Mouse (Mus musculus) forebrain, embryonic 13.5 days (tissue): ENCODE measurements at regions not wholly inside any gene's neighbourhood (a gene's known extent, or its start where the extent isn't known, plus 50 kb on each side); places are given as distances from the start of the nearest gene placed in this dataset.
"Not testable (repeated sequence)": the region's sequence is repeated elsewhere in the genome, so short reads cannot be mapped to it uniquely, and the experiment has no call there.

Experiments
- ATAC-seq: fragments of 200-750 bp; cut with Nextera tagmentation; 2 replicates; pipeline ENCODE4 v1.8.0; 2017
- H3K27ac ChIP-seq: fragments of 300-500 bp; sonication (generic); 2 replicates; pipeline ENCODE4 v1.5.1; 2015; ENCODE audit warnings: inconsistent platforms, mild to moderate bottlenecking, moderate library complexity
- H3K27me3 ChIP-seq: fragments of 300-500 bp; sonication (generic); 2 replicates; pipeline ENCODE4 v1.6.1; 2015; ENCODE audit warnings: mild to moderate bottlenecking, inconsistent platforms
- H3K36me3 ChIP-seq: fragments of 300-500 bp; sonication (generic); 2 replicates; pipeline ENCODE4 v1.6.1; 2015; ENCODE audit warnings: mild to moderate bottlenecking, inconsistent platforms; ENCODE audit not compliant: poor library complexity, severe bottlenecking
- H3K4me1 ChIP-seq: fragments of 300-500 bp; sonication (generic); 2 replicates; pipeline ENCODE4 v1.6.1; 2015; ENCODE audit warnings: inconsistent platforms
- H3K4me2 ChIP-seq: fragments of 300-500 bp; sonication (generic); 2 replicates; pipeline ENCODE4 v1.6.1; 2015; ENCODE audit warnings: inconsistent platforms, mild to moderate bottlenecking, moderate library complexity
- H3K4me3 ChIP-seq: fragments of 300-500 bp; sonication (generic); 2 replicates; pipeline ENCODE4 v1.5.1; 2015; ENCODE audit warnings: mild to moderate bottlenecking, inconsistent platforms
- H3K9ac ChIP-seq: fragments of 300-500 bp; sonication (generic); 2 replicates; pipeline ENCODE4 v1.6.1; 2015; ENCODE audit warnings: mild to moderate bottlenecking, inconsistent platforms
- H3K9me3 ChIP-seq: fragments of 300-500 bp; sonication (generic); replicated peaks from 2 replicates; pipeline ENCODE4 v1.6.1; 2016; ENCODE audit warnings: inconsistent platforms
- WGBS: fragments of 180-500 bp; shearing (Covaris S2); methylation state at CpG from one replicate; pipeline ENCODE4 v1.1.7; 2015; 5-methylcytosine and 5-hydroxymethylcytosine counted together

DNA sequence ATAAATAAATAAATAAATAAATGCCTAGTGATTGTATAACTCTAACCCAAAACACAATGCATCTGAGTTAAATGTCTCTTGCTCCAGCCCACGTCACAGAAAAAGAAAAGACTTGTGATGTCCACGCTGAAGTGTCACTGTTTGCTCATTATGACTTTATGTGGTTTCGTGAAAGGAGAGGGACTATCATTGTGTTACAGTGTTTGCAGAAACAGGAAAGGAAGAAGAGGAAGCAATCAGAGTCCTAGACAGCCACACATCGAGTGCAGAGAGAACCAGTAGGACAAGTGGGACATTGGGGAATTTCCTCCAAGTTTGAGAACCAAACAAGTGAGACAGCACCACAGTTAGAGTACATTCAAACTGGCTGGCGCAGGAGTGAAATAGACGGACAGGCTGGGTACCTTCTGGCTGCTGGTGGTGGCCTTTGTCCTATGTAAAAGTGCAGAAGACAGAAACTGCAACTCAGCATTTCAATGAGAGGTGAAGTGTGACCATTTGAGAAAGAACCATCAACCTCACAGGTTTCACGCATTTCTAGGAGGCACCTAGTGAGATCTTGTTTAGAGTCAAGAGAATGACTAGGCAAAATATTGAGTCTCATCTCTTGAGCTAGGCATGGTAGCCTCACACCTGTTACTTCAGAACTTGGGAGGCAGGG, 59.6 kb downstream of the Fasl start:
- no peak for ATAC-seq
- Histone ChIP-seq H3K9me3 (no peaks in the 10 kb centered on the region), H3K36me3 (no peaks in the 10 kb centered on the region), H3K27ac (no peak overlapping the region), H3K4me2 (no peak overlapping the region), H3K4me3 (no peak overlapping the region), H3K27me3 (no peaks in the 10 kb centered on the region), H3K9ac (no peak overlapping the region), H3K4me1 (no peaks in the 10 kb centered on the region)
- WGBS = 90% methylated on average over 7 of the region's 7 CpGs

DNA sequence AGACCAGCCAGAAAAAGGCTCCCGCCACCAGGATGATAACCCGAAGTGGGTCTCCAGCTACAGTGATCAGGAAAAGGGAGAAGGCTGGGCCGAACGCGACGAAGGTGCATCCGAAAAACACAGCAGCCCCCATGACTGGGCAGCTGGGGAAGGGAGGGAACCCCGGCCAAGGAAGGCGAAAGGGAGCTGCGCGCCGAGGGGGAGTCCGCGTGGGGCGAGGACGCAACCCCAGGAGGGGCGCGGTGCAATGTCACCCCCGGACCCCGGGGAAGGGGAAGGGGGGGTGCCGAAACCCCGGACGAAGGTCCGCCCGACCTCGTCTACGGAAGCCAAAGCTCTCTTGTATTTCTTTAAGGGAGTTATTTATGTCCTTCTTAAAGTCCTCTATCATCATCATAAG, 60.9 kb downstream of the Fasl start:
- H3K36me3 ChIP-seq, H3K4me1 ChIP-seq, H3K27ac ChIP-seq, H3K4me3 ChIP-seq, H3K9ac ChIP-seq, H3K27me3 ChIP-seq, H3K9me3 ChIP-seq, H3K4me2 ChIP-seq: not testable (repeated sequence)
- ATAC-seq = peak; percentile 27; the same call in 1 of the 2 replicates
- WGBS = 97% methylated on average over 10 of the region's 27 CpGs

DNA sequence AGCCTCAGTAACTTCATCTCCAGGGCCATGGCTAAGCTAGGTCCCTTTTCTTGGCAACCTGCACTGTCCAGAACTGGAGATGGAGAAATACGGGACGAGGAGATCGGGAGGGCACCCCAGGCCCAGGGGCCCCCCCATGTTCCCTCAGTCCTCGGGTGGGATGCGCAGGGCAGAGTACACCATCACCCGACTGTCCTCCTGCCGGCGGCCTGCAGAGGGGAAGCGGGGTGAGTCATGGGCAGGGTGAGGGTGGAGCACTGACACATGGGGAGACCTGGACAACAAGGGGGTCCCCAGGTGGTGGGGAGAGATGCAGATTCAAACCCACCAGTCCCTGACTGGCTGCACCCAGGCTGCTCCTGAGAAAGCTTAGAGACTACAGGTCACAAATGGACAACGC, 62.2 kb downstream of the Fasl start:
- H3K4me2 ChIP-seq, ATAC-seq, H3K27ac ChIP-seq, H3K9ac ChIP-seq, H3K9me3 ChIP-seq, H3K27me3 ChIP-seq, H3K4me1 ChIP-seq, H3K4me3 ChIP-seq, H3K36me3 ChIP-seq: not testable (repeated sequence)
- 88% methylated on average over 1 of the region's 10 CpGs for WGBS

- Histone ChIP-seq H3K9ac (no peak overlapping the region), H3K4me2 (no peak overlapping the region), H3K27ac (no peak overlapping the region), H3K4me1 (no peaks in the 10 kb centered on the region), H3K9me3 (no peaks in the 10 kb centered on the region), H3K36me3 (no peaks in the 10 kb centered on the region), H3K4me3 (no peak overlapping the region), H3K27me3 (no peaks in the 10 kb centered on the region)
- no peak for ATAC-seq
- WGBS = 84% methylated on average over 3 of the region's 3 CpGs
These were observed 68.4 kb downstream of the Fasl start for GRCm38 (mm10) chr1:161719876-161720275.

DNA sequence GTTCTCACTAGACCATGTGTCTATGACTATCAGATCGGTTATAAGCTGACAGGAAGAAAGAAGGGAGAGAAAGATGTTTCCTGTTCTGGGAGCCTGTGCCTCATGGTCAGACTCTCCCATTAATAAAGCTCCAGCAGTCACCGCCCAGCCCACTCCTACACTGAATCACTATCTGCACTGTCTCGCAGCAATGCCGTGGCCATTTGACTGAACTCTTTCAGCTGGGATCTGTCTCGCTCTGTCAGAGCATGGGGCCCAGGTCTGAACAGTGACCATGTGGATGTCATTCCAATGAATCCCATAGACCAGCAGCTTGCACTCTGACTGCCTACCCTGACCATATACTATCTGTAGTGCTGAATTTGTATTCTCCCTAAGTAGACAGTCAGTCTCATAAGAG, 70.0 kb downstream of the Fasl start:
- ATAC-seq = no peak
- no peak overlapping the region for H3K4me2 ChIP-seq
- 77% methylated on average over 5 of the region's 5 CpGs for WGBS
- no peaks in the 10 kb centered on the region for H3K9me3 ChIP-seq
- H3K4me3 ChIP-seq = no peak overlapping the region
- no peaks in the 10 kb centered on the region for H3K36me3 ChIP-seq
- no peak overlapping the region for H3K9ac ChIP-seq
- no peaks in the 10 kb centered on the region for H3K4me1 ChIP-seq
- no peaks in the 10 kb centered on the region for H3K27me3 ChIP-seq
- no peak overlapping the region for H3K27ac ChIP-seq

GRCm38 (mm10) chr1:161712918-161713317, 75.4 kb downstream of the Fasl start:
- whole genome bisulfite sequencing = 56% methylated on average over 10 of the region's 10 CpGs
- H3K27me3 ChIP-seq = no peaks in the 10 kb centered on the region

GRCm38 (mm10) chr1:161712283-161712682, 76.0 kb downstream of the Fasl start:
- Histone ChIP-seq H3K27me3 (no peaks in the 10 kb centered on the region), H3K4me3 (no peak overlapping the region), H3K27ac (no peak overlapping the region), H3K36me3 (no peaks in the 10 kb centered on the region), H3K9ac (no peak overlapping the region), H3K9me3 (no peaks in the 10 kb centered on the region), H3K4me2 (no peak overlapping the region), H3K4me1 (peaks cover 3% of the 10 kb centered on the region; the same call in 1 of the 2 replicates)
- WGBS = 48% methylated on average over 3 of the region's 3 CpGs
- no peak for ATAC-seq

More at GRCm38 (mm10) chr1:161712918-161713317, 75.4 kb downstream of the Fasl start:
- H3K9ac ChIP-seq = no peak overlapping the region
- ATAC-seq = 0 out of 2 replicates have a peak, but pooled peaks have one; percentile 38
- H3K4me2 ChIP-seq = no peak overlapping the region
- H3K36me3 ChIP-seq = no peaks in the 10 kb centered on the region
- H3K4me3 ChIP-seq = no peak overlapping the region
- no peak overlapping the region for H3K27ac ChIP-seq
- peaks cover 3% of the 10 kb centered on the region; the same call in 1 of the 2 replicates for H3K4me1 ChIP-seq
- no peaks in the 10 kb centered on the region for H3K9me3 ChIP-seq

DNA sequence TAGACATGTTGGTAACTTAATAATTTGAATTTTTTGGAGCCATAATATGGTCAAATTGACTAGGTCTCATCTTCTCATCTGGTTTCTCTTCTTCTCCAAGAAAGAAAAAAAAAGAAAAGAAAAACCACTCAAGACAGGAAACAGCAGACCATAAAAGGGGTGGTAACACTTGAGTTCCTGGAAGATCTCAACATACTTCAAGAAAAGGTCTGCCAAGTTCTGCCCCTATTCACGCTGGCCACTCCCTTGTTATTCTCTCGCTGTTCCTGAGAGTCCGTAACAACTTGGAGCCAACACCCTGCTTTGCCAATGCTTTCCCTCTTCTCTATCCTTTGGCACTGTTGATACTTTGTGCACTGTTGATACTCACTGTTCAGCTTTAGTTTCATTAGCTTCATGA, 81.2 kb downstream of the Fasl start:
- no peak for ATAC-seq
- H3K4me2 ChIP-seq = no peak overlapping the region
- H3K36me3 ChIP-seq = no peaks in the 10 kb centered on the region
- no peaks in the 10 kb centered on the region for H3K27me3 ChIP-seq
- no peaks in the 10 kb centered on the region for H3K9me3 ChIP-seq
- whole genome bisulfite sequencing = 93% methylated on average over 3 of the region's 3 CpGs
- no peaks in the 10 kb centered on the region for H3K4me1 ChIP-seq
- no peak overlapping the region for H3K4me3 ChIP-seq
- H3K9ac ChIP-seq = no peak overlapping the region
- H3K27ac ChIP-seq = no peak overlapping the region

- 65% methylated on average over 3 of the region's 3 CpGs for WGBS
- Histone ChIP-seq H3K4me2 (no peak overlapping the region), H3K9me3 (no peaks in the 10 kb centered on the region), H3K36me3 (no peaks in the 10 kb centered on the region), H3K4me3 (no peak overlapping the region), H3K27ac (no peak overlapping the region), H3K27me3 (no peaks in the 10 kb centered on the region), H3K4me1 (no peaks in the 10 kb centered on the region), H3K9ac (no peak overlapping the region)
- ATAC-seq = no peak
These were observed 83.3 kb downstream of the Fasl start for GRCm38 (mm10) chr1:161704961-161705360.

- Histone ChIP-seq H3K9me3 (no peaks in the 10 kb centered on the region), H3K9ac (no peak overlapping the region), H3K4me2 (no peak overlapping the region), H3K4me1 (no peaks in the 10 kb centered on the region), H3K36me3 (no peaks in the 10 kb centered on the region), H3K4me3 (no peak overlapping the region), H3K27me3 (no peaks in the 10 kb centered on the region), H3K27ac (no peak overlapping the region)
- 66% methylated on average over 3 of the region's 3 CpGs for WGBS
- no peak for ATAC-seq
These were observed 83.8 kb downstream of the Fasl start for GRCm38 (mm10) chr1:161704527-161704926.

DNA sequence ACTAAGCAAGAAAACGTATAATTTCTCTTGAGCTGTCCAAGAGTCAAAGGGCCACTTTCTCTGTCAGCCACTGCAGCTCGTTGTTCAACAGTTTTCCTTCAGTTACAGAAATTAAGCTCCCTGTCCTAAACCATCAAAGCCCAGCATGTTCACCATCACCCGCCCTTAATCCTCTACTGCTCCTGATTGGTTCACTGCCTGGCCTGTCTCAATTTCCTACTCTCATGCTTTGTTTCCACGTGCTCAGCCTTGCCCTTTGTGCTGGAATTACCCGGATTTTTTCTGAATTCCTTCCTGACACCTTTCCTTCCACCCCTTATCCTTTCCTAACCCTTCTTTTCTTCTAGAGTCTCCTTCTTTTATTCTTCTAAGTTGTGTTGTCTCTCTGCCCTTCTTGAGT, 92.4 kb downstream of the Fasl start:
- no peak overlapping the region for H3K27ac ChIP-seq
- no peak overlapping the region for H3K9ac ChIP-seq
- H3K9me3 ChIP-seq = no peaks in the 10 kb centered on the region
- no peaks in the 10 kb centered on the region for H3K27me3 ChIP-seq
- H3K4me3 ChIP-seq = no peak overlapping the region
- ATAC-seq = no peak
- no peaks in the 10 kb centered on the region for H3K4me1 ChIP-seq
- WGBS = 26% methylated on average over 5 of the region's 5 CpGs
- H3K4me2 ChIP-seq = no peak overlapping the region
- H3K36me3 ChIP-seq = no peaks in the 10 kb centered on the region

- no peaks in the 10 kb centered on the region for H3K27me3 ChIP-seq
- 79% methylated on average over 6 of the region's 6 CpGs for WGBS
- no peak overlapping the region for H3K9ac ChIP-seq
- H3K4me1 ChIP-seq = 0 out of 2 replicates have a peak, but pooled peaks cover 5% of the 10 kb centered on the region
- H3K4me2 ChIP-seq = no peak overlapping the region
- H3K9me3 ChIP-seq = no peaks in the 10 kb centered on the region
- no peak for ATAC-seq
- H3K36me3 ChIP-seq = no peaks in the 10 kb centered on the region
- H3K4me3 ChIP-seq = no peak overlapping the region
- no peak overlapping the region for H3K27ac ChIP-seq
These were observed 94.5 kb downstream of the Fasl start for GRCm38 (mm10) chr1:161693768-161694160.
